In genomic region chr16:86694497-86694896, GRCm38 (mm10) we compare ENCODE assay signal across 8 mouse cellular contexts.
DNase-seq lines count a peak whose midpoint lies in the region; ATAC-seq and TF ChIP-seq lines count a peak whose summit lies in the region.

No protein-coding gene starts in this region.

- no peaks in the 10 kb centered on the region for H3K4me1 ChIP-seq in hindbrain, postnatal 0 days (ENCODE audit: insufficient read depth, low read length)

- H3K4me3 ChIP-seq in hindbrain, postnatal 0 days (ENCODE audit: low read length) = no peak overlapping the region

- no peaks in the 10 kb centered on the region for H3K36me3 ChIP-seq in hindbrain, postnatal 0 days (ENCODE audit: insufficient read depth, low read length)

- no peak for TF ChIP-seq CTCF in hindbrain, postnatal 0 days (IDR thresholded peaks at IDR 0.05; ENCODE audit: low read depth)

- WGBS in hindbrain, postnatal 0 days = 24% methylated on average over 3 of the region's 3 CpGs

- no peak overlapping the region for H3K27ac ChIP-seq in hindbrain, postnatal 0 days

- no peak overlapping the region for H3K4me2 ChIP-seq in hindbrain, postnatal 0 days (ENCODE audit: low read depth, low read length)

- DNase-seq in testis, postnatal 14 days (ENCODE audit: low spot score) = peak; percentile 59
- DNase-seq in testis, postnatal 10 days (ENCODE audit: low spot score) = no peak
- DNase-seq in forelimb bud, embryonic 11.5 days (ENCODE audit: low read depth, low spot score) = peak; percentile 27
- peak; percentile 85 for DNase-seq in hindbrain, postnatal 0 days (ENCODE audit: low spot score)
- DNase-seq in layer of hippocampus, postnatal 25 days (ENCODE audit: extremely low spot score in 1 of 2, low spot score in 1 of 2) = peak; percentile 5 to 6
- peak; percentile 82 for DNase-seq in skeletal muscle tissue, adult 2 months (ENCODE audit: low read depth, low spot score)
- DNase-seq in thymus, postnatal 4 days = no peak
- DNase-seq in urinary bladder, postnatal 10 days (ENCODE audit: low spot score) = no peak

- no peak overlapping the region for H3K9ac ChIP-seq in hindbrain, postnatal 0 days (replicated peaks; ENCODE audit: low read length)

- ATAC-seq in hindbrain, postnatal 0 days = peak; percentile 94

- no peaks in the 10 kb centered on the region for H3K27me3 ChIP-seq in hindbrain, postnatal 0 days (ENCODE audit: insufficient read depth, low read length)

- H3K9me3 ChIP-seq in hindbrain, postnatal 0 days (ENCODE audit: low read length) = no peaks in the 10 kb centered on the region

Comparison
In these comparisons a context has a peak if more than half of its experiments do, and no peak if none do; other contexts are left out.
1. DNase-seq: peak in testis, postnatal 14 days (single experiment), forelimb bud, embryonic 11.5 days (single experiment), hindbrain, postnatal 0 days (single experiment), layer of hippocampus, postnatal 25 days (2 of 2) and skeletal muscle tissue, adult 2 months (single experiment); none in testis, postnatal 10 days (single experiment), thymus, postnatal 4 days (single experiment) and urinary bladder, postnatal 10 days (single experiment).